Mouse (Mus musculus) hindbrain, embryonic 11.5 days (tissue): Measurements from ENCODE around the gene Capn2. TPM values are rescaled to one million over a fixed set of nuclear protein-coding genes. Genes with fewer than 3 reads are reported as not detected.

Experiments used
- ATAC-seq: fragments of 200-750 bp; cut with Nextera tagmentation; 2 replicates; pipeline ENCODE4 v1.8.0; 2017; ENCODE audit warnings: mild to moderate bottlenecking, moderate TSS enrichment, moderate library complexity; ENCODE audit not compliant: low FRiP score
- DNase-seq: peaks from one replicate; pipeline ENCODE4 v3.0.0-alpha.2; 2015; ENCODE audit warnings: low spot score
- H3K27ac ChIP-seq: fragments of 300-500 bp; sonication (generic); 2 replicates; pipeline ENCODE4 v1.5.1; 2014; ENCODE audit warnings: mild to moderate bottlenecking, low read depth, low read length
- H3K27me3 ChIP-seq: fragments of 300-500 bp; sonication (generic); 2 replicates; pipeline ENCODE4 v1.6.1; 2014; ENCODE audit warnings: mild to moderate bottlenecking, low read length, moderate library complexity, mixed read lengths; ENCODE audit not compliant: control insufficient read depth, insufficient read depth
- H3K36me3 ChIP-seq: fragments of 300-500 bp; sonication (generic); 2 replicates; pipeline ENCODE4 v1.6.1; 2014; ENCODE audit warnings: mild to moderate bottlenecking, low read length, moderate library complexity, mixed read lengths; ENCODE audit not compliant: control insufficient read depth, insufficient read depth
- H3K4me1 ChIP-seq: fragments of 300-500 bp; sonication (generic); replicated peaks from 2 replicates; pipeline ENCODE4 v1.6.1; 2014; ENCODE audit warnings: low read length, mixed read lengths; ENCODE audit not compliant: control insufficient read depth, insufficient read depth
- H3K4me2 ChIP-seq: fragments of 300-500 bp; sonication (generic); replicated peaks from 2 replicates; pipeline ENCODE4 v1.6.1; 2014; ENCODE audit warnings: mild to moderate bottlenecking, low read depth, low read length
- H3K4me3 ChIP-seq: fragments of 300-500 bp; sonication (generic); 2 replicates; pipeline ENCODE4 v1.5.1; 2014; ENCODE audit warnings: low read depth, low read length
- H3K9ac ChIP-seq: fragments of 300-500 bp; sonication (generic); 2 replicates; pipeline ENCODE4 v1.6.1; 2014; ENCODE audit warnings: low read depth, low read length
- H3K9me3 ChIP-seq: fragments of 300-500 bp; sonication (generic); 2 replicates; pipeline ENCODE4 v1.6.1; 2016; ENCODE audit warnings: low read length; ENCODE audit not compliant: control insufficient read depth
- WGBS: fragments of 180-500 bp; shearing (Covaris S2); extraction: QIAGEN DNeasy Blood & Tissue Kit; methylation state at CpG from one replicate; pipeline ENCODE4 v1.1.7; 2014; 5-methylcytosine and 5-hydroxymethylcytosine counted together
- polyA plus RNA-seq: library from polyadenylated mRNA; unstranded; fragments of >200 nt; fragmentation: Nextera tagmentation; extraction: Ambion mirVana; gene quantifications from 2 replicates; pipeline ENCODE4 v1.2.1, GENCODE M21; 2014

Capn2 gene
- polyA plus RNA-seq, 1 experiment from 2014 or later: 69.5 TPM

GRCm38 (mm10) chr1:182519341-182519740, 1.9 kb upstream of the Capn2 start:
- Histone ChIP-seq H3K4me1 (peaks cover 7% of the 10 kb centered on the region; the same call in 1 of the 2 replicates), H3K4me2 (no peak overlapping the region), H3K36me3 (no peaks in the 10 kb centered on the region), H3K9me3 (no peaks in the 10 kb centered on the region), H3K4me3 (no peak overlapping the region), H3K9ac (no peak overlapping the region), H3K27me3 (peaks cover 4% of the 10 kb centered on the region; the same call in 1 of the 2 replicates), H3K27ac (no peak overlapping the region)
- WGBS: 70% methylated on average over 5 of the region's 5 CpGs
- ATAC-seq (no peak), DNase-seq (no peak)

GRCm38 (mm10) chr1:182518811-182519210, 1.4 kb upstream of the Capn2 start:
- ATAC-seq: no peak
- Histone ChIP-seq H3K9me3 (no peaks in the 10 kb centered on the region), H3K4me3 (no peak overlapping the region), H3K36me3 (no peaks in the 10 kb centered on the region), H3K27ac (no peak overlapping the region), H3K4me2 (no peak overlapping the region), H3K27me3 (peaks cover 4% of the 10 kb centered on the region; the same call in 1 of the 2 replicates), H3K9ac (no peak overlapping the region), H3K4me1 (peaks cover 7% of the 10 kb centered on the region; the same call in 1 of the 2 replicates)
- WGBS: 89% methylated on average over 6 of the region's 6 CpGs
- no peak for DNase-seq

- no peaks in the 10 kb centered on the region for H3K9me3 ChIP-seq
- H3K4me2 ChIP-seq: no peak overlapping the region
- DNase-seq: no peak
- WGBS: 53% methylated on average over 10 of the region's 10 CpGs
- no peaks in the 10 kb centered on the region for H3K36me3 ChIP-seq
- ATAC-seq: no peak
- H3K4me3 ChIP-seq: peak overlapping the region; percentile 75; the same call in 1 of the 2 replicates
- peaks cover 4% of the 10 kb centered on the region; the same call in 1 of the 2 replicates for H3K27me3 ChIP-seq
- H3K9ac ChIP-seq: no peak overlapping the region
- no peak overlapping the region for H3K27ac ChIP-seq
- peaks cover 7% of the 10 kb centered on the region; the same call in 1 of the 2 replicates for H3K4me1 ChIP-seq
Measured at GRCm38 (mm10) chr1:182518143-182518680, 804 bp upstream of the Capn2 start.

GRCm38 (mm10) chr1:182517677-182518011, 236 bp upstream of the Capn2 start:
- Histone ChIP-seq H3K36me3 (no peaks in the 10 kb centered on the region), H3K9me3 (no peaks in the 10 kb centered on the region), H3K27me3 (peaks cover 4% of the 10 kb centered on the region; the same call in 1 of the 2 replicates), H3K27ac (peak overlapping the region; percentile 71; the same call in 1 of the 2 replicates), H3K9ac (peak overlapping the region; percentile 95), H3K4me1 (peaks cover 7% of the 10 kb centered on the region; the same call in 1 of the 2 replicates), H3K4me2 (peak overlapping the region; percentile 69), H3K4me3 (peak overlapping the region; percentile 75)
- WGBS: under 1% methylated on average over 10 of the region's 10 CpGs
- DNase-seq: no peak
- no peak; the same call in 1 of the 2 replicates for ATAC-seq

GRCm38 (mm10) chr1:182514803-182515590, 2.4 kb downstream of the Capn2 start:
- Histone ChIP-seq H3K4me3 (no peak overlapping the region), H3K4me2 (no peak overlapping the region), H3K4me1 (peaks cover 7% of the 10 kb centered on the region; the same call in 1 of the 2 replicates), H3K36me3 (no peaks in the 10 kb centered on the region), H3K9me3 (no peaks in the 10 kb centered on the region), H3K27ac (no peak overlapping the region), H3K9ac (no peak overlapping the region), H3K27me3 (peaks cover 4% of the 10 kb centered on the region; the same call in 1 of the 2 replicates)
- DNase-seq (no peak), ATAC-seq (no peak)
- 87% methylated on average over 10 of the region's 10 CpGs for WGBS

- no peak overlapping the region for H3K9ac ChIP-seq
- H3K9me3 ChIP-seq: no peaks in the 10 kb centered on the region
- no peak overlapping the region for H3K27ac ChIP-seq
- peaks cover 4% of the 10 kb centered on the region; the same call in 1 of the 2 replicates for H3K27me3 ChIP-seq
- 85% methylated on average over 5 of the region's 5 CpGs for WGBS
- no peak for ATAC-seq
- H3K4me1 ChIP-seq: peaks cover 7% of the 10 kb centered on the region; the same call in 1 of the 2 replicates
- H3K4me3 ChIP-seq: no peak overlapping the region
- H3K4me2 ChIP-seq: no peak overlapping the region
- H3K36me3 ChIP-seq: no peaks in the 10 kb centered on the region
- no peak for DNase-seq
Measured at GRCm38 (mm10) chr1:182513714-182514113, 3.7 kb downstream of the Capn2 start.

GRCm38 (mm10) chr1:182512901-182513410, 4.5 kb downstream of the Capn2 start:
- no peaks in the 10 kb centered on the region for H3K36me3 ChIP-seq
- H3K9me3 ChIP-seq: no peaks in the 10 kb centered on the region
- no peak overlapping the region for H3K9ac ChIP-seq
- DNase-seq (no peak), ATAC-seq (no peak)
- no peak overlapping the region for H3K4me3 ChIP-seq
- no peaks in the 10 kb centered on the region for H3K27me3 ChIP-seq
- H3K27ac ChIP-seq: no peak overlapping the region
- WGBS: 89% methylated on average over 5 of the region's 5 CpGs
- no peak overlapping the region for H3K4me2 ChIP-seq
- peaks cover 7% of the 10 kb centered on the region; the same call in 1 of the 2 replicates for H3K4me1 ChIP-seq

GRCm38 (mm10) chr1:182511778-182512177, 5.6 kb downstream of the Capn2 start:
- no peak for DNase-seq
- H3K9ac ChIP-seq: no peak overlapping the region
- no peak overlapping the region for H3K4me3 ChIP-seq
- H3K27ac ChIP-seq: no peak overlapping the region
- H3K9me3 ChIP-seq: no peaks in the 10 kb centered on the region
- no peak overlapping the region for H3K4me2 ChIP-seq
- no peaks in the 10 kb centered on the region for H3K36me3 ChIP-seq
- no peak for ATAC-seq
- H3K27me3 ChIP-seq: no peaks in the 10 kb centered on the region
- 79% methylated on average over 8 of the region's 8 CpGs for WGBS
- peaks cover 7% of the 10 kb centered on the region; the same call in 1 of the 2 replicates for H3K4me1 ChIP-seq
